Mouse (Mus musculus) CD8-positive naive resting alpha-beta T cell, adult 57 days (primary cell): Measurements from ENCODE around the gene Prdm10. TPM values are rescaled to one million over a fixed set of nuclear protein-coding genes. Genes with fewer than 3 reads are reported as not detected.

ENCODE experiments used
- total RNA-seq: library from RNA; stranded (reverse); gene quantifications from one replicate; pipeline ENCODE4 v1.2.4, GENCODE M21; 2023

The Prdm10 gene
- 20.9 TPM for total RNA-seq

DNA sequence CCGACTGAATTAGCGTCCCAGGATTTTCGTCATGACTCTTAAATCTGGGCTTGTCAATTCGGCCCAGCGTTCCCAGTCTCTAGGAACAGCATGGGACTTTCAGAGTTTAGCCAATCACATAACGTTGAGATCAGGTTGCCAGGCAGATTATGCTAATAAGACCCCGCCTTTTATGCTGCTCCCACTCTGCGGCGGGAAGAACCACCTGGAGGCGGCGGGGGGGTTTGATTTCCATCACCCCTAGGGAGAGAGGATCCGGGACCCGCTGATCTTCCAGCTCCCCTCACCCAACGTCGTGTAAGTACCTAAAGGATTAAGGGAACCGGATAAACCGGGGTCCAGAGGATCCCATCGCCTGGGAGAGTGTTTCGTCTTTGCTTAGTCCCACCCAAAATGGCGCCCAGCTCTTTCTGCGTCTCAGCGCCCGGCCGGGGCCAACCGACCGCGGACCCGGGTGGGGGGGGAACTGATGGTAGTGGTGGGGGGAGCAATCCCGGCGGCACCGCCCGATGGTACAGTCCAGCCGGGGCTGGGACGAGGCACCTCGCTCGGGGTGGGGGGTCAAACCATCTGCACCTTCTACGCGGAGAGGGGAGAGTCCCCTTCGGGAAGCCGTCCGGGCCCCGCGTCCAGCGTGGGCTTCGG lies at the start of gene Prdm10:
Gene Prdm10 (plus strand): TSS at position 173 of the 645 bp plus-strand sequence.

DNA sequence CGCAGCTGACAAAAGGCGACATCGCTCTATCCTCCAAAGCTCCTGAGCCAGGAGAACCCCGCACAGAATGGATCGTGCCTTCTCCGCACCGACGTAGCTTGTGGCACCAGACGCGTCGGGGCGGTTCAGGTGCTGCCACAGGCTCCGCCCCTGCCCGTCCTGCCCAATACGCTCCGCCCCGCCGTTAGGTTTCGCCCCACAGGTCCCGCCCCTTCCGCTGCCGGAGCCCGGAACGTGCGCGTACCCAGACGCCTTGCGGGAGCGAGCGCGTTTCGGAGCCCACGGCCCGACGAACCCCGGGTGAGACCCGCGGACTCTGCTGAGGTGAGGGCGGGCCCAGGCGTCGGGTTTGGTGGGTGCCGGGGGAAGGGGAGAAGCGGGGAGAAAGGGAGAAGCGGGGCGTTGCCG lies 105.6 kb downstream of the Prdm10 start, which contains the start of gene Nfrkb:
Gene Nfrkb (plus strand): TSS at position 246 of the 408 bp plus-strand sequence.

Other genes with a start within 250 kb of the Prdm10 start
- 64.1 TPM for gene Zbtb44, start 249.9 kb upstream of the Prdm10 start, total RNA-seq
- gene St14, start 148.7 kb upstream of the Prdm10 start, total RNA-seq: 2.0 TPM
- gene Aplp2, start 68.7 kb upstream of the Prdm10 start, total RNA-seq: 42.3 TPM
- gene Nfrkb, start 105.7 kb downstream of the Prdm10 start, total RNA-seq: 102 TPM
- gene Tmem45b, start 183.9 kb downstream of the Prdm10 start, total RNA-seq: not detected